Mouse (Mus musculus): ENCODE results near the gene Lyzl4. TPM values are rescaled to one million over a fixed set of nuclear protein-coding genes. Genes with fewer than 3 reads are reported as not detected.
A peak's percentile ranks its signal among the peaks of the same experiment; 100 is the strongest.

Lyzl4 gene
- total RNA-seq, 4 experiments from 2014 or later: 0.75 TPM; not detected in 3

DNA sequence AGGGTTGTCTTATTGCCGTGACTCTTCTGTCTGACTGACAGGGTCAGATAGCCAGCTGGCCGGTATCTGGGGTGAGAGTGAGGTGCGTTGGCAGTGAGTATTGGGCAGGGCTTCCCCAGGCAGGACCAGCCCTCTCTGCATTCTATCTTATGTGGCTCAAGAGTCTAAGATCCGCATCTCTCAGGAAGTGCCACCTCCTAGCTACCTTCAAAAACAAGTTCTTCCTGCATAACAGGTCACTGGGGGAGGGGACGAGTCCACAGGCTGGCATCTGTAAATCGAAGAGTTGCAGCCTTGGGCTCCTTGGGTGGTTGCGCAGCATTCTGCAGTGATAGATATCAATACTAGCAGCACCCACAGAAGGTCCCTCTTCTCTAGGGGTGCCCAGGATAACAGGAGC is 5.1 kb upstream of the Lyzl4 start:
- DNase-seq: no peak

DNA sequence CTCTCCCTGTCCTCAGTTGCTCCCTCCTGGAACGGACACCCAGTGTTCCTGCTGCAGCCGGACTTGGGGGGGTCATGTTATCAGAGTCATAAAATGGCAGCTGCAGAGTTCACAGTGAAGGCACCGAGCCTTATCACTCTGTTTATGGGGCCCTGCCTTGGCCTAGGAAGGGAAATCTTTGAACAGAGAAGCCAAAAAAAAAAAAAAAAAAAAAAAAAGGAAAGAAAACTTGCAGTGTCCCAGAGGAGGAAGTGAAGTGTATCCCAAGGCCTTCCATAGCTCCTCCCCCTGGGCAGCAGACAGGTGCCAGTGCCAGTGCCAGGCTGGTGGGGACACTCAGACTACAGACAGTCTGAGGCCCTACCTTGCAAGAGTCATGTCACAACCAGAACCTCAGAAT is 3.0 kb upstream of the Lyzl4 start:
- no peak for DNase-seq

- DNase-seq: peak; percentile 15
These were observed 695 bp upstream of the Lyzl4 start, which contains the start of gene Vipr1 for GRCm38 (mm10) chr9:121642401-121643181. Gene Vipr1, plus strand, starts transcription at chr9:121642716.

DNA sequence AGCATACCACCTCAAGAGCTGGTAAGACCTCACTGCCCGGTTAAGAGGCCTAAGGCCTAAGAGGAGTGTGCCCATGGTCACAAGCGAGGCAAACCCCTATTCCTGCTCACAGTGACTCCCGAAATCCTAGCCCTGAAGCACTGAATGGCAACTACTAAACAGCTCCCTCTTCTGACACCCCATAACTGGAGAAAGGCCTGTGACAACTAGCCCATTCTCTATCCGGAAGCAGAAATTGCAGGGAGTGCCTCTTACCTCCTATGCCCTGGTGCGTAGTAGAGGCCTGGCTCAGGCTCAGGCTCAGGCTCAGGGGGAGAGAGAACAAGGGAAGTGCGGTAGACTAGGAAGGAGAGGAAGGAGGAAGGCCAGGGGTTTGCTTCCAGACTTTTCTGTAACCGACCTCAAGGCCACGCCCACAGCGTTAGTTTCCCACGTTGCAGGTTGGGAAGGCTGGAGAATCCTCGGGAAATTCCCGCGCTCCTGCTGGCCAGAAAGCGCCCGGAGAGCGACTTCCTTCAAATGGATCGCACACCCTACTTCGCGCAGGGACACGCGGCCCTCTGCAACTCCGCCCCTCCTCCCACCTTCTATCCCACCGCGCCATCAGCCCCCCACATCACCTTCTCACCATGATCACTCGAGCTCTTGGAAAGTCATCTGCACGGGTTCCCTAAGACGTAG is 521 bp downstream of the Lyzl4 start:
- no peak for DNase-seq

- no peak for DNase-seq
These were observed 2.1 kb downstream of the Lyzl4 start for GRCm38 (mm10) chr9:121639790-121640189.

DNA sequence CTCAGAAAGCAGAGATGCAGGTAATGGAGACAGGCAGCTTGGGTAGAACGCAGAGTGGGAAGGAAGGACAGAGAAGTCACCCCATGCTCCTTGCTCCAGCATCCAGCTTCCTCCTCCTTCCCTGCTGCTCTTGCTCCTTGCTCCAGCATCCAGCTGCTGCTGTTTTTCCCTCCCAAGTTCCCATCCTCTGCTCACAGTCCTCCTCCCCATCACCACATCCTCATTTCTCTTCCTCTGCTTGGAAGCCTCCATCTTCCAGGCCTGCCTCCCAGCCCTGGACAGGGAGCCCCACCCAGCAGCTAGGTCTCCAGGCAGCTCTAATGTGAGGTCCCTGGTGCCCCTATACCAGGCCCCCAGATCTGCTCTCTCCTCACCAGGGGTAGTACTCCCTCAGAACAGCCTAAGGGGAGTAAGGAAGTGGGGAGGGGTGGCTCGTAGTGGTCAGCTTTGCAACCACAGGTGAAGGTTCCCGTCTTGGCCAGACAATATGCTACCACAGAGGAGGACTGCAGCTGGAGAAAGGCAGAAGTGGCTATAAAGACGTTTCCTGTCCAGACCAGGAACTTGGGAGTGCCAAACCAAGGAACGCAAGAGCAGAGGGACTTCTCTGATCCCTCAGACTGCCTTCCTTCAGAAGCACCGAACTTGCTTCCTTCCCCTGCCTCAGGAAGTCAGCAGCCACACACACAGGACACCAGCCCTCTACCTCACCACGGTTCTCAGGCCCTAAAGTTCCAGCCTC is 5.9 kb downstream of the Lyzl4 start:
- DNase-seq: no peak

DNA sequence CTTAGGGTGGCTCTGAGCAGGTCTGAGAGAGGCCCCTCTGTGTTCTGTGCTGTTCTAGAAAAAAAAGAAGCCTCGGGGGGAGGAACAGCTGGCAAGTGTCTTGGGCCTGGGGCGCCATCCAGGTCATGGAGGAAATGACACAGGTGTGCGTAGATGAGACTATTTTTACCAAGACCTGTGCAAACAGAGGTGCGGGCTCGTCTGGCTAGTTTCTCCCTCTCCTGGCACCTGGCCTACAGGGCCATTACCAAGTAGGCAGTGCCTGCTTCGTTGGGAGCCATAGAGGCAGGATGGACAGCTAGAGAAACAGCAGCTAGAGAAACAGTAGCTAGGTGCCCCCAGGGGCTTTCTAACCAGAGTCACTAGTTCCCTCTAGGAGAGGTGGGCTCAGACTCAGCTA is 8.6 kb downstream of the Lyzl4 start:
- no peak for DNase-seq

GRCm38 (mm10) chr9:121632891-121633290 is 9.0 kb downstream of the Lyzl4 start:
- no peak for DNase-seq

DNA sequence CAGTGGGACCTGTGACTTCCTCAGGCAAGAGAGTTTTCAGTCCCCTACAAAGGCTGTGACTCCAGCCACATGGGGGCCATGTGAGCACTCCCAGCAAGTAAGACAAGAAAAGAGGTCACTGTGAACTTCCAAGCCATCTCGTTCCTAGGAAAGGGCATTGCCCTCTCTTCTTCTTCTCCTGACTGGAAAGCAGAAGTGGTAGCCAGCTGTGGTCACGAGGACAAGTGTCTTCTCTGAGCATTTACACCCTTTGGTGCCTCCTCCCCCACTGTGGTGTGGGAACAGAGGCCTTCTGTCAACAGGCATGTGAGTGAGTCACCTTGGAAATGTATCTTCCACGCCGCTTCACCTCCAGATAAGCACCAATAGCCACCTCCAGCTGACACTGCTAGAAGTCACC is 9.9 kb downstream of the Lyzl4 start:
- no peak for DNase-seq

GRCm38 (mm10) chr9:121630627-121631026 is 11.3 kb downstream of the Lyzl4 start:
- no peak for DNase-seq

DNA sequence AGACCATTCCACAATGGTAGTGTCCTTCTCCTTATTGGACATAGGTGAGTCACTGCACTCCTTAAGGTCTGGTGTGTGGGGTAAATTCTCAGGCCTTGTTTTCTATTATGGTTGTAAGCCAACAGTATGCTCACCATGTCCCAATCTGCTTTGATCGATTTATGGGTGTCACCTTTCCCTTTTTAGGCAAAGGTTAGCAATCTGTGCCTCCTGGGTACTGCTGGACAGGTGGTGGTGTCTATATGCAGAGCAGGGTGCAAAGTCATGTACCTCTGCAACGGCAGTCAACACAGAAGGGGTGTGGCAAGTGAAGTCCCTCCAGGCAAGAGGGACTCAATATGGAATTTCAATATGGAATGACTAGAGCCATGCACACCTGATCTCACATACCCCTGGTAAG is 17.0 kb downstream of the Lyzl4 start:
- no peak for DNase-seq

DNA sequence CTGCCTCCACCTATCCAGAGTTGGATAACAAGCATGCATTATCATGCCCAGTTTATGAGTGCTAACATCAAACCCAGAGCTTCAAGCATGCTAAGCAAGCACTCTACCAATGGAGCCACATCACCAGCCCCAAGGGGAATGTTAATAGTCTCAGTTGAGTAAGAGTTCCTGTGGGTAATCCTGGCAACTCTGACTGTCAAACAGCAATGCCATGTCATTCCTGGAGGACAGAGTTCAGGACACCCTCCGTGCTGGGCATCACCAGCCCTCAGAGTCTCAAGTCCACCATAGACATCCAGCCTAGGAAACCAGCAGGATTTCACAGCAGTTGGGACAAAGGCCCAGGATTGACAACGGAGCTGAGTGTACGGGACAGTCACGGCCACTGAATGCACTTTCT is 18.7 kb downstream of the Lyzl4 start:
- no peak for DNase-seq

GRCm38 (mm10) chr9:121619441-121619840 is 22.5 kb downstream of the Lyzl4 start:
- no peak for DNase-seq

- DNase-seq: no peak
These were observed 25.4 kb downstream of the Lyzl4 start for GRCm38 (mm10) chr9:121616471-121616870.

DNA sequence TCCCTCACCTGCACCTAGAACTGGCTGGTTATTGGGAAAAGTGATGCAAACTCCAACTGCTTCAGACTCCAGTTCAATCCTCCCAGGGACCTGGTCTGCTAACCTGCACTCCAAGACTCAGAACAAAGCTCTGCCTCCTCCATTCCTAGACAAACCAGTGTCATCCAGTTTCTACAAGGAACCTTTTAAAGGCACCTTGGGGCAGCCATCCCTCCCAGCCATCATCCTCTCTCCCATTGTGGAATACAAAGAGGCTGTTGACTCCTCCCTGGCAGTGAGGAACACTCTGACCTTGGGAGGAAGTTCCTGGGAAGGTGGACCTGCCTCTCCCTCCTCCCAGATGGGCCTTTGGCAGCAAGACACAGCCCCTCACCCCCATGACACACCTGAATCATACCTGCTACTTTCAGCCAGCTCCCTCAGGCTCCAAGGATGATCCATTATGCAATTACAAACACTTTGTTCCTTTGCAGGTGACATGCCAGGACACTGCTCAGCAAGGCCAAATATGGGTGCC is 27.6 kb downstream of the Lyzl4 start:
- no peak for DNase-seq

DNA sequence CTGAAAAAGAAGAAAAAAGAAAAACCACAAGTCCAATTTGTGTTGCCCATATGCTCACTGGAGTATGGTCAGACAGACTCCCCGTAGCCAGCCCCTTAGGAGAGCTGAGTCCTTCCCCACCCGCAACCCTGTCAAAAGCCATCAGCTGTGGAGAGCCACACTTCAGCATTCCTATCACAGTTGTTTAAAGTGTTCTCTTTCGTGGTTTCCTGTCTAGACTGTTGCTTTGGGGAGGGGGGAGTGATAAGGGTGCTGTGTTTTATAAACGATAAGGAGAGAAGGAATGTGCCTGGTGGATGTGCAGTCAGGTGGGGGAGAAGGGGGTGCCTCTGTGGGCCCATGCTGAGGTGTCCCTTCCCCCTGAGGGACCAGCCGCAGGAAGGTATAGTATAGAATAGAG is 28.7 kb downstream of the Lyzl4 start:
- no peak for DNase-seq

- DNase-seq: no peak
These were observed 32.5 kb downstream of the Lyzl4 start for GRCm38 (mm10) chr9:121609381-121609780.

DNA sequence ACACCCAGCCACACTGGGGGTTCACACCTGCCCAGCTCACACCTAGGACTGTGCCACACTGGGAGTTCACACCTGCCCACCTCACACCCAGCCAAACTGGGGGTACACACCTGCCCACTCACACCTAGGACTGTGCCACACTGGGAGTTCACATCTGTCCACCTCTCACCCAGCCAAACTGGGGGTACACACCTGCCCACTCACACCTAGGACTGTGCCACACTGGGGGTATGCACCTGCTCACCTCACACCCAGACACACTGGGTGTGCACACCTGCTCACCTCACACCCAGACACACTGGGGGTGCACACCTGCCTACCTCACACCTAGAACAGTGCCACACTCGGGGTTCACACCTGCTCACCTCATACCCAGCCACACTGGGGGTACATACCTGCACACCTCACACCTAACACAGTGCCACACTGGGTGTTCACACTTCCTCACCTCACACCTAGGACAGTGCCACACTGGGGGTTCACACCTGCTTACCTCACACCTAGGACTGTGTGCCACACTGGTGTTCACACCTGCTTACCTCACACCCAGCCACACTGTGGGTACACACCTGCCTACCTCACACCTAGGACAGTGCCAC is 35.3 kb downstream of the Lyzl4 start:
- no peak for DNase-seq

- peak; percentile 34 for DNase-seq
These were observed 36.2 kb downstream of the Lyzl4 start for GRCm38 (mm10) chr9:121605414-121606278.

DNA sequence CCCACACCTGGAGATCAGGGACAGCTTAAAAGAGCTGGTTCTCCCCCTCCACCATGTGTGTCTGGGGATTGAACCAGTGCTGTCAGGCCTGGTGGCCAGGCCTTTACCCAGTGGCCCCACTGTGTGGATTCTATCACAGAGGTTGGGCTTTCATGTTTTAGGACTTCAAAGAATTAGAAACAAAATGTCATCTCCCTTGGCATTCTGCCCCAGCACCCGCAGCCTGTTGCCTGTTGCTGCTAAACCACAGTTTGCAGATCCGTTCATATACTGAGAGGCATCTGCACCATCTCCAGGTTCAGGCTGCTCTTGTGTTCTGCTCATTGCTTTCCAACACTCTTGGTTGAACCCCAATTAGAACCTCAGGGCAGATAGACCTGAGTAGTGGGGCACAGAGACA is 39.5 kb downstream of the Lyzl4 start:
- DNase-seq: peak; percentile 9

- DNase-seq: no peak
These were observed 41.0 kb downstream of the Lyzl4 start for GRCm38 (mm10) chr9:121600861-121601427.

Data from adrenal gland, adult 8-10 months (tissue).